Mouse (Mus musculus) kidney, adult 2 months (tissue): ENCODE data around the gene Tc2n. TPM values are rescaled to one million over a fixed set of nuclear protein-coding genes. Genes with fewer than 3 reads are reported as not detected.

Experiments used
- DNase-seq: peaks from one replicate; pipeline ENCODE4 v3.0.0; 2021
- H3K27ac ChIP-seq: fragments of 200-500 bp; 2 replicates; pipeline ENCODE4 v1.5.1; 2012; ENCODE audit warnings: low read depth, low read length, control low read depth, inconsistent platforms; ENCODE audit not compliant: insufficient read depth
- H3K27me3 ChIP-seq: fragments of 200-500 bp; replicated peaks from 2 replicates; pipeline ENCODE4 v1.6.1; 2012; ENCODE audit warnings: mild to moderate bottlenecking, moderate library complexity, low read length, inconsistent platforms; ENCODE audit not compliant: control insufficient read depth, insufficient read depth
- H3K36me3 ChIP-seq: fragments of 200-500 bp; 2 replicates; pipeline ENCODE4 v1.6.1; 2012; ENCODE audit warnings: mild to moderate bottlenecking, moderate library complexity, low read length, inconsistent platforms; ENCODE audit not compliant: control insufficient read depth, insufficient read depth
- H3K4me1 ChIP-seq: fragments of 200-500 bp; 2 replicates; pipeline ENCODE4 v1.6.1; 2011; ENCODE audit warnings: low read length; ENCODE audit not compliant: control insufficient read depth, insufficient read depth
- H3K4me3 ChIP-seq: fragments of 200-500 bp; 2 replicates; pipeline ENCODE4 v1.5.1; 2011; ENCODE audit warnings: mild to moderate bottlenecking, low read depth, low read length, control low read depth; ENCODE audit not compliant: insufficient read depth
- CTCF ChIP-seq: fragments of 200-500 bp; conservative IDR thresholded peaks from 2 replicates; pipeline ENCODE4 v1.5.1; 2011; ENCODE audit warnings: low read depth, mild to moderate bottlenecking, control low read depth, low read length, moderate library complexity, mixed read lengths; ENCODE audit not compliant: insufficient read depth, insufficient read length
- POLR2A ChIP-seq: fragments of 200-500 bp; IDR thresholded peaks from one replicate; pipeline ENCODE4 v1.6.1; 2011; ENCODE audit warnings: low read depth, low read length, control low read depth
- WGBS: fragments of 180-500 bp; shearing (Covaris S2); methylation state at CpG from one replicate; pipeline ENCODE4 v1.1.7; 2018; 5-methylcytosine and 5-hydroxymethylcytosine counted together
- polyA plus RNA-seq: library from polyadenylated mRNA; depleted of rRNA; stranded (reverse); fragments of >200 nt; gene quantifications from 2 replicates; pipeline ENCODE4 v1.2.3, GENCODE M21; 2012; rRNA removed

Tc2n gene
- polyA plus RNA-seq, result 0.19 and 0.27 TPM in 2 replicates

- under 1% methylated on average over 68 of the region's 75 CpGs for WGBS
- peak; percentile 95 for DNase-seq
Measured at GRCm38 (mm10) chr12:101718054-101718754, at the start of gene Tc2n. Gene Tc2n, minus strand, starts transcription at chr12:101718523.

GRCm38 (mm10) chr12:101767306-101768053, 49.2 kb upstream of the Tc2n start:
- DNase-seq, result peak; percentile 53
- H3K4me3 ChIP-seq, result no peak overlapping the region
- H3K27ac ChIP-seq, result no peak overlapping the region; the same call in 1 of the 2 replicates
- H3K36me3 ChIP-seq, result no peaks in the 10 kb centered on the region
- H3K27me3 ChIP-seq, result no peaks in the 10 kb centered on the region
- 50% methylated on average over 9 of the region's 9 CpGs for WGBS
- H3K4me1 ChIP-seq, result no peaks in the 10 kb centered on the region; the same call in 1 of the 2 replicates
- TF ChIP-seq CTCF, result no peak
- no peak for TF ChIP-seq POLR2A

More at GRCm38 (mm10) chr12:101718054-101718754, at the start of gene Tc2n:
- Histone ChIP-seq H3K27ac (peak within 1 kb of the TSS; percentile 22; the same call in 1 of the 2 replicates), H3K27me3 (no peaks in the 10 kb centered on the region), H3K4me1 (no peaks in the 10 kb centered on the region), H3K4me3 (peak within 1 kb of the TSS; percentile 52), H3K36me3 (no peaks in the 10 kb centered on the region)
- TF ChIP-seq CTCF, result no peak
- TF ChIP-seq POLR2A, result peak; percentile 52

- no peaks in the 10 kb centered on the region; the same call in 1 of the 2 replicates for H3K4me1 ChIP-seq
- no peak overlapping the region for H3K4me3 ChIP-seq
- DNase-seq, result no peak
- no peaks in the 10 kb centered on the region for H3K36me3 ChIP-seq
- H3K27me3 ChIP-seq, result no peaks in the 10 kb centered on the region
- 80% methylated on average over 3 of the region's 3 CpGs for WGBS
- no peak for TF ChIP-seq POLR2A
- TF ChIP-seq CTCF, result no peak
- H3K27ac ChIP-seq, result no peak overlapping the region
Measured at GRCm38 (mm10) chr12:101766228-101766852, 48.0 kb upstream of the Tc2n start.

GRCm38 (mm10) chr12:101764870-101765269, 46.5 kb upstream of the Tc2n start:
- H3K4me3 ChIP-seq, result no peak overlapping the region
- DNase-seq, result no peak
- no peaks in the 10 kb centered on the region for H3K36me3 ChIP-seq
- no peak overlapping the region for H3K27ac ChIP-seq
- no peaks in the 10 kb centered on the region; the same call in 1 of the 2 replicates for H3K4me1 ChIP-seq
- WGBS, result 71% methylated on average over 5 of the region's 5 CpGs
- H3K27me3 ChIP-seq, result no peaks in the 10 kb centered on the region
- no peak for TF ChIP-seq CTCF
- no peak for TF ChIP-seq POLR2A

- DNase-seq, result no peak
- Histone ChIP-seq H3K27me3 (no peaks in the 10 kb centered on the region), H3K27ac (no peak overlapping the region), H3K4me3 (no peak overlapping the region), H3K4me1 (no peaks in the 10 kb centered on the region; the same call in 1 of the 2 replicates), H3K36me3 (no peaks in the 10 kb centered on the region)
- TF ChIP-seq POLR2A, result no peak
- no peak for TF ChIP-seq CTCF
- WGBS, result 54% methylated on average over 3 of the region's 3 CpGs
Measured at GRCm38 (mm10) chr12:101763065-101763464, 44.7 kb upstream of the Tc2n start.

GRCm38 (mm10) chr12:101762054-101762453, 43.7 kb upstream of the Tc2n start:
- Histone ChIP-seq H3K4me3 (no peak overlapping the region), H3K4me1 (no peaks in the 10 kb centered on the region; the same call in 1 of the 2 replicates), H3K36me3 (no peaks in the 10 kb centered on the region), H3K27ac (no peak overlapping the region), H3K27me3 (no peaks in the 10 kb centered on the region)
- DNase-seq, result no peak
- 81% methylated on average over 5 of the region's 5 CpGs for WGBS
- TF ChIP-seq POLR2A, result no peak
- peak; percentile 24; the same call in 1 of the 2 replicates for TF ChIP-seq CTCF
